Mouse (Mus musculus) adrenal gland, postnatal 4 days (tissue): ENCODE results near the gene Erc2. TPM values are rescaled to one million over a fixed set of nuclear protein-coding genes. Genes with fewer than 3 reads are reported as not detected.

ENCODE experiments used
- DNase-seq, 2 experiments: peaks; one replicate each; pipeline ENCODE4 v3.0.0; 2021 to 2022; ENCODE audit warnings: low spot score in 2 of 2, mixed read lengths in 2 of 2
- total RNA-seq, 2 experiments: library from RNA; stranded (reverse); gene quantifications; 2 replicates each; pipeline ENCODE4 v1.2.3; 2021

Gene Erc2
- total RNA-seq, 2 experiments from 2014 or later: 16.9 to 17.7 TPM

GRCm38 (mm10) chr14:28057885-28058860 lies 435.9 kb downstream of the Erc2 start:
- no peak for DNase-seq

- no peak for DNase-seq
Observed at GRCm38 (mm10) chr14:28060891-28061290, 438.7 kb downstream of the Erc2 start.

- no peak for DNase-seq
Observed at GRCm38 (mm10) chr14:28061649-28062375, 439.6 kb downstream of the Erc2 start.

- no peak for DNase-seq
Observed at GRCm38 (mm10) chr14:28068021-28068420, 445.8 kb downstream of the Erc2 start.

- no peak for DNase-seq
Observed at GRCm38 (mm10) chr14:28069826-28070225, 447.6 kb downstream of the Erc2 start.

GRCm38 (mm10) chr14:28072561-28072960 lies 450.3 kb downstream of the Erc2 start:
- no peak for DNase-seq

- no peak for DNase-seq
Observed at GRCm38 (mm10) chr14:28089636-28090443, 467.6 kb downstream of the Erc2 start.

GRCm38 (mm10) chr14:28091367-28091766 lies 469.1 kb downstream of the Erc2 start:
- no peak for DNase-seq

- no peak for DNase-seq
Observed at GRCm38 (mm10) chr14:28093214-28093613, 471.0 kb downstream of the Erc2 start.

- DNase-seq: no peak
Observed at GRCm38 (mm10) chr14:28093913-28094312, 471.7 kb downstream of the Erc2 start.

- no peak for DNase-seq
Observed at GRCm38 (mm10) chr14:28099084-28099483, 476.9 kb downstream of the Erc2 start.

GRCm38 (mm10) chr14:28113121-28113520 lies 490.9 kb downstream of the Erc2 start:
- DNase-seq: no peak

- no peak for DNase-seq
Observed at GRCm38 (mm10) chr14:28120851-28121250, 498.6 kb downstream of the Erc2 start.

GRCm38 (mm10) chr14:28126842-28127241 lies 504.6 kb downstream of the Erc2 start:
- no peak for DNase-seq

- DNase-seq: no peak
Observed at GRCm38 (mm10) chr14:28128999-28129398, 506.8 kb downstream of the Erc2 start.

- DNase-seq: no peak
Observed at GRCm38 (mm10) chr14:28143998-28144397, 521.8 kb downstream of the Erc2 start.

- no peak for DNase-seq
Observed at GRCm38 (mm10) chr14:28147201-28147600, 525.0 kb downstream of the Erc2 start.

- no peak for DNase-seq
Observed at GRCm38 (mm10) chr14:28150942-28151341, 528.7 kb downstream of the Erc2 start.

- DNase-seq: no peak
Observed at GRCm38 (mm10) chr14:28155706-28156105, 533.5 kb downstream of the Erc2 start.

- no peak for DNase-seq
Observed at GRCm38 (mm10) chr14:28160852-28161251, 538.6 kb downstream of the Erc2 start.
